Mouse (Mus musculus): Measurements from ENCODE around the gene Ifi209.
"Not testable (repeated sequence)": the region's sequence is repeated elsewhere in the genome, so short reads cannot be mapped to it uniquely, and the experiment has no call there.

- TF ChIP-seq GATA1 (IDR thresholded peaks at IDR 0.05; ENCODE audit: borderline replicate concordance, low read length); FLI1 (IDR thresholded peaks at IDR 0.05; ENCODE audit: low read length): not testable (repeated sequence)
Measured at GRCm38 (mm10) chr1:173630622-173631021, at the start of gene Ifi209.
